Mouse (Mus musculus) embryonic facial prominence, embryonic 11.5 days (tissue): ENCODE data around the gene 4930568D16Rik. TPM values are rescaled to one million over a fixed set of nuclear protein-coding genes. Genes with fewer than 3 reads are reported as not detected.

Source experiments
- ATAC-seq: fragments of 200-750 bp; cut with Nextera tagmentation; replicated peaks from 2 replicates; pipeline ENCODE4 v1.8.0; 2017; ENCODE audit warnings: low read depth; ENCODE audit not compliant: insufficient number of reproducible peaks, low FRiP score, low TSS enrichment
- DNase-seq: peaks from one replicate; pipeline ENCODE4 v3.0.0-alpha.2; 2015; ENCODE audit warnings: low spot score
- H3K27ac ChIP-seq: fragments of 300-500 bp; sonication (generic); replicated peaks from 2 replicates; pipeline ENCODE4 v1.5.1; 2014; ENCODE audit warnings: mild to moderate bottlenecking, low read depth, low read length, control low read depth
- H3K27me3 ChIP-seq: fragments of 300-500 bp; sonication (generic); 2 replicates; pipeline ENCODE4 v1.6.1; 2014; ENCODE audit warnings: mild to moderate bottlenecking, low read length, moderate library complexity, mixed read lengths; ENCODE audit not compliant: control insufficient read depth, insufficient read depth
- H3K36me3 ChIP-seq: fragments of 300-500 bp; sonication (generic); replicated peaks from 2 replicates; pipeline ENCODE4 v1.6.1; 2014; ENCODE audit warnings: low read depth, mild to moderate bottlenecking, low read length, moderate library complexity, mixed read lengths; ENCODE audit not compliant: control insufficient read depth, insufficient read depth
- H3K4me1 ChIP-seq: fragments of 300-500 bp; sonication (generic); 2 replicates; pipeline ENCODE4 v1.6.1; 2014; ENCODE audit warnings: low read length, mixed read lengths; ENCODE audit not compliant: control insufficient read depth, insufficient read depth
- H3K4me2 ChIP-seq: fragments of 300-500 bp; sonication (generic); 2 replicates; pipeline ENCODE4 v1.6.1; 2014; ENCODE audit warnings: low read depth, mild to moderate bottlenecking, control low read depth, low read length, moderate library complexity
- H3K4me3 ChIP-seq: fragments of 300-500 bp; sonication (generic); 2 replicates; pipeline ENCODE4 v1.5.1; 2014; ENCODE audit warnings: low read depth, low read length, control low read depth
- H3K9ac ChIP-seq: fragments of 300-500 bp; sonication (generic); replicated peaks from 2 replicates; pipeline ENCODE4 v1.6.1; 2014; ENCODE audit warnings: mild to moderate bottlenecking, control low read depth, low read length
- H3K9me3 ChIP-seq: fragments of 300-500 bp; sonication (generic); replicated peaks from 2 replicates; pipeline ENCODE4 v1.6.1; 2016; ENCODE audit warnings: mild to moderate bottlenecking, low read length, inconsistent platforms, mixed read lengths; ENCODE audit not compliant: control insufficient read depth
- WGBS: fragments of 180-500 bp; shearing (Covaris S2); extraction: QIAGEN DNeasy Blood & Tissue Kit; methylation state at CpG from one replicate; pipeline ENCODE4 v1.1.7; 2014; 5-methylcytosine and 5-hydroxymethylcytosine counted together
- polyA plus RNA-seq: library from polyadenylated mRNA; unstranded; fragments of >200 nt; fragmentation: Nextera tagmentation; extraction: Ambion mirVana; gene quantifications from 2 replicates; pipeline ENCODE4 v1.2.1, GENCODE M21; 2014

4930568D16Rik gene
- polyA plus RNA-seq, result not detected in 2 replicates

- H3K9ac ChIP-seq, result no peak within 1 kb of the TSS
- no peak within 1 kb of the TSS for H3K27ac ChIP-seq
- no peaks in the 10 kb centered on the region for H3K4me1 ChIP-seq
- DNase-seq (no peak), ATAC-seq (no peak)
- H3K4me2 ChIP-seq, result no peak within 1 kb of the TSS
- H3K36me3 ChIP-seq, result no peaks in the 10 kb centered on the region
- 79% methylated on average over 2 of the region's 2 CpGs for WGBS
- no peaks in the 10 kb centered on the region for H3K27me3 ChIP-seq
- no peak within 1 kb of the TSS for H3K4me3 ChIP-seq
- H3K9me3 ChIP-seq, result no peaks in the 10 kb centered on the region
These were observed at the start of gene 4930568D16Rik for GRCm38 (mm10) chr2:35367629-35368028. Gene 4930568D16Rik (minus strand): TSS chr2:35367729.

DNA sequence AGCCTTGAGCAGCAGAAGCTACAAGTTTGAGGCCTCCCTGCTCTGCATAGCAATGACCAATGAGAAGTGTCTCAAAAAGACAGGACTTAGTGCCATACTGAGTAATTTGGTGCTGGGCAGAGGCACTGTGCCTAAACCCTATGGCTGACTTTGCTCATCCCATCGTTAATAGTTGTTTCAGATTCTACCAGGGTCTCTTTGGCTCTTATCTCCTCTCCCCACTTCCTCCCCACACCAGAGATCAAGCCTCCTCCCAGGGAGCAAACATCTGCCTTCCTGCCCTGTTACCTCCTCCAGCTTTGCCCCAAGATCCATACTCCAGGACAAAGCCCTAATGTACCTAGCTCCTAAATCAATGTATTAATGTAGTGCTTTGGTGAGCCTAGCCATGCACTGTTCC lies 49.7 kb upstream of the 4930568D16Rik start:
- no peak overlapping the region for H3K27ac ChIP-seq
- WGBS, result 88% methylated on average over 1 of the region's 1 CpGs
- no peak overlapping the region for H3K9ac ChIP-seq
- DNase-seq (no peak), ATAC-seq (no peak)
- H3K4me2 ChIP-seq, result no peak overlapping the region
- H3K36me3 ChIP-seq, result no peaks in the 10 kb centered on the region
- no peak overlapping the region for H3K4me3 ChIP-seq
- no peaks in the 10 kb centered on the region for H3K4me1 ChIP-seq
- no peaks in the 10 kb centered on the region for H3K27me3 ChIP-seq
- no peaks in the 10 kb centered on the region for H3K9me3 ChIP-seq

DNA sequence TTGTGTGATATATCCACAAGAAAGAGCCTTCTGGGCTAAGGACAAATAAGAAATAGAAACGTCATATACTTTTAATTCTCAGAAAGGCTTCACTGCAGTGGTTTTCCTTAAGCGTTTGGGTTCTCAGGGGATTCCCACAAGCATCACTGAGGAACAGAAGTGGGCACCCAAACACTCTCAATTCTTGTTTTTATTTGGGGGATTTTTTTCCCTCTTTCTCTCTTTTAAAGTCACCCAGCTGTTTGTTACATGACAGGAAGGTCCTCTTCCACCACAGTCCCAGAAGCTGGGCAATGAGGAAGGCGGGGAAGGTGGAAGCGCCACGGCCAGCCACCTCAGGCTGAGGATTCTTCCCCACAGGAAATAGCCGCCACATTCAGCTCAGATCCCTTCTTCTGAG lies 48.9 kb upstream of the 4930568D16Rik start:
- DNase-seq (no peak), ATAC-seq (no peak)

GRCm38 (mm10) chr2:35412810-35413209 lies 45.3 kb upstream of the 4930568D16Rik start:
- Histone ChIP-seq H3K27me3 (no peaks in the 10 kb centered on the region), H3K9ac (no peak overlapping the region), H3K4me1 (no peaks in the 10 kb centered on the region), H3K36me3 (no peaks in the 10 kb centered on the region), H3K27ac (no peak overlapping the region), H3K4me2 (no peak overlapping the region), H3K9me3 (no peaks in the 10 kb centered on the region), H3K4me3 (no peak overlapping the region)
- 94% methylated on average over 3 of the region's 3 CpGs for WGBS
- ATAC-seq (no peak), DNase-seq (no peak)

More for the DNA sequence above, 48.9 kb upstream of the 4930568D16Rik start:
- H3K4me1 ChIP-seq, result no peaks in the 10 kb centered on the region
- no peaks in the 10 kb centered on the region for H3K9me3 ChIP-seq
- H3K9ac ChIP-seq, result no peak overlapping the region
- no peak overlapping the region for H3K4me3 ChIP-seq
- H3K4me2 ChIP-seq, result no peak overlapping the region
- no peaks in the 10 kb centered on the region for H3K36me3 ChIP-seq
- no peaks in the 10 kb centered on the region for H3K27me3 ChIP-seq
- no peak overlapping the region for H3K27ac ChIP-seq
- WGBS, result 79% methylated on average over 6 of the region's 6 CpGs

- ATAC-seq (no peak), DNase-seq (no peak)
- no peaks in the 10 kb centered on the region for H3K36me3 ChIP-seq
- H3K27ac ChIP-seq, result no peak overlapping the region
- H3K9me3 ChIP-seq, result no peaks in the 10 kb centered on the region
- no peak overlapping the region for H3K9ac ChIP-seq
- no peaks in the 10 kb centered on the region for H3K27me3 ChIP-seq
- no peak overlapping the region for H3K4me2 ChIP-seq
- H3K4me3 ChIP-seq, result no peak overlapping the region
- WGBS, result 78% methylated on average over 2 of the region's 2 CpGs
- no peaks in the 10 kb centered on the region for H3K4me1 ChIP-seq
These were observed 44.7 kb upstream of the 4930568D16Rik start for GRCm38 (mm10) chr2:35412246-35412645.

DNA sequence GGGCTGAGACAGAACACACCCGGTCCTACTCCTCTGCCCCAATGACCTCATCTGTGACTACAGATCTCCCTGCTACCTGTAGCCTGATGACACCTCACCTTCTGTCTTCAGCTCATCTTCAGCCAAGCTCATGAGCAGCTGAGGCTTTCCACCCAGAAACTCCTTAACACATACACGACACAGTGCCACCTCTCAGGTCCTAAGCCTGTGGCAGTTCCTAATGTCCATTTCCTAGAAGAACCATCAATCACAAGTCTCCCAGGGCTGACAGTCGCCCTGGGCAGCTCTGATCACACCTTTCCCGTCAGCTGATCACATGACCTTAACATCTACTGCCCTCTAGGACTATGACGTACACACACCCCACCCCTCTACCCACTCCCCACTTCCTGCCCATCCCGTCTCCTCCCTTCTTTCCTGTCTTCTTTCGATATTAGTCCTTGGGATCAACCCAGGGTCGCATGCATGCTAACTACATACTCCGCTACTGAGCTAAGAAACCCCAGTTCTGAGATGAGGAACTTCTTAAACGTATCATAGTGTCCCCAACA lies 44.2 kb upstream of the 4930568D16Rik start:
- no peak overlapping the region for H3K4me2 ChIP-seq
- ATAC-seq, result no peak
- 73% methylated on average over 10 of the region's 10 CpGs for WGBS

DNA sequence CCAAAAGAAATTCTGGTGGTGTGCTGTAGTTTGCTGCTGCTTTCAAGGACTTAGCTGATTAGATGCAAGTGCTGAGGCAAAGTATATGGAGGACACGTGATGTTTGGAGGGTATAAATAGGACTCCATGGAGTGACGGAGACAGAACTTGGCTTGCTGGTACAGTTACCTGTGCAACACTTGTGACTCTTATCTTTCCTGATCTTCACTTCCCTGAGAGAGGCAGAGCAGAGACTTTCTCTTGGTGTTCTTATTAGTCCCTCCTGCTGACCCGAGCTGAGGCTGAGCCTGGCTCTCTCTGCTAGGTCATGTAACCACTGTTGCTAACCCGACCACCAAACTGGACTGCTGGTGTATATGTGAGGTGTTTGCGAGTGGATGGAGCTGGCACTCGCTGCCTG lies 41.9 kb upstream of the 4930568D16Rik start:
- no peak for DNase-seq
- Histone ChIP-seq H3K27ac (no peak overlapping the region), H3K4me3 (no peak overlapping the region), H3K27me3 (no peaks in the 10 kb centered on the region), H3K9ac (no peak overlapping the region), H3K36me3 (no peaks in the 10 kb centered on the region), H3K4me1 (no peaks in the 10 kb centered on the region), H3K9me3 (no peaks in the 10 kb centered on the region), H3K4me2 (no peak overlapping the region)
- WGBS, result 91% methylated on average over 6 of the region's 6 CpGs
- no peak for ATAC-seq

More for the DNA sequence above, 44.2 kb upstream of the 4930568D16Rik start:
- Histone ChIP-seq H3K4me1 (no peaks in the 10 kb centered on the region), H3K9me3 (no peaks in the 10 kb centered on the region), H3K36me3 (no peaks in the 10 kb centered on the region), H3K4me3 (no peak overlapping the region), H3K27ac (no peak overlapping the region), H3K9ac (no peak overlapping the region), H3K27me3 (no peaks in the 10 kb centered on the region)
- DNase-seq, result no peak

- Histone ChIP-seq H3K9me3 (no peaks in the 10 kb centered on the region), H3K36me3 (no peaks in the 10 kb centered on the region), H3K27me3 (no peaks in the 10 kb centered on the region), H3K27ac (no peak overlapping the region), H3K9ac (no peak overlapping the region), H3K4me1 (no peaks in the 10 kb centered on the region), H3K4me2 (no peak overlapping the region), H3K4me3 (no peak overlapping the region)
- ATAC-seq, result no peak
- WGBS, result 77% methylated on average over 5 of the region's 5 CpGs
- no peak for DNase-seq
These were observed 41.0 kb upstream of the 4930568D16Rik start for GRCm38 (mm10) chr2:35408409-35409110.
